8 mouse cellular contexts compared by ENCODE assay signal in genomic region chr5:96878178-96878577, GRCm38 (mm10).
A peak's percentile ranks its signal among the peaks of the same experiment; 100 is the strongest.
DNase-seq lines count a peak whose midpoint lies in the region; ATAC-seq and TF ChIP-seq lines count a peak whose summit lies in the region.

No protein-coding gene starts in this region.

- H3K4me3 ChIP-seq in left cerebral cortex, adult 2 months: no peak overlapping the region

- no peak for DNase-seq in left cerebral cortex, adult 2 months (ENCODE audit: extremely low spot score in 1 of 2, low spot score in 2 of 2)
- no peak for DNase-seq in left cerebral cortex, postnatal 25 days (ENCODE audit: low spot score in 2 of 2)
- DNase-seq in MEL-GATA-1-ER (ENCODE audit: extremely low read depth, low read depth): peak; percentile 59
- peak; percentile 45 for DNase-seq in embryo, embryonic 9.5 days (ENCODE audit: extremely low spot score)
- DNase-seq in ovary, postnatal 36 days (ENCODE audit: low spot score): no peak
- DNase-seq in frontal cortex, postnatal 25 days (ENCODE audit: low spot score in 2 of 2): no peak
- no peak for DNase-seq in ovary, postnatal 14 days (ENCODE audit: low spot score)

- H3K27ac ChIP-seq in left cerebral cortex, adult 2 months: no peak overlapping the region

- intact Hi-C loops in left cerebral cortex, adult 2 months (cut with DNase I): no loop called here
- intact Hi-C loops in left cerebral cortex, postnatal 25 days (cut with DNase I): no loop called here

- peak; percentile 45 for TF ChIP-seq CTCF in left cerebral cortex, adult 2 months (IDR thresholded peaks at IDR 0.05)

- ATAC-seq in megakaryocyte progenitor cell, adult 5-6 weeks (replicated peaks; ENCODE audit: poor library complexity): peak; percentile 86

Comparison
In these comparisons a context has a peak if more than half of its experiments do, and no peak if none do; other contexts are left out.
1. DNase-seq: peak in MEL-GATA-1-ER (single experiment) and embryo, embryonic 9.5 days (single experiment); none in left cerebral cortex, adult 2 months (0 of 2), left cerebral cortex, postnatal 25 days (0 of 2), ovary, postnatal 36 days (single experiment), frontal cortex, postnatal 25 days (0 of 2) and ovary, postnatal 14 days (single experiment).